Mouse (Mus musculus): ENCODE measurements around the gene Jade2. TPM values are rescaled to one million over a fixed set of nuclear protein-coding genes. Genes with fewer than 3 reads are reported as not detected.

Jade2 gene
- polyA plus RNA-seq, 1 experiment: 2.9 TPM

DNA sequence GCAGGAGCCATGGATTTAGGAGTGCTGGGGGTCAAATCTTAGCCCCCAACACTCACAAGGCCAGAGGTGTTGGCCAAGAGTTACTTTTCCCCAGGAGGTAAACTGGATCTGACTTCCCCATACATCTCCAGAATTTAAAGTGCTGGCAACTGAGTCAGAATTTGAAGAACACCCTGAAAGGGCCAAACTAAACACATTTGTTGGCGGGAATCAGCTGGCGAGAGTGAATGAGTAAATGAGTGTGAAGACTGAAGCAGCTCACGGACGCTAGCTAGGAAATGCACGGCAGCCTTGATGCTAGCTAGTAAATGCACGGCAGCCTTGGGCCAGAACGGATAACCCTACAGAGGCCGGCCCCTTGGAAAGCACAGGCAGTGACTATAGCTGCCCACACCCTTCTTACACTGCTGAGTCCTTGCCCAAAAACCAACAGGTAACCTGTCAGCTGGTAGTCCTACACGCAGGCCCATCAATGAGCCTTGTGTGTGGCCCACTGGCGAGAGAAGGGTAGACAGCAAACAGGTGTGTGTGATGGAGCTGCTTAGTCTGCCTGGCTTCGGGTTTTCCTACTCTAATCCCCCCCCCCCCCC lies 6.6 kb downstream of the Jade2 start:
- Histone ChIP-seq H3K36me3 (ENCODE audit: control insufficient read depth, insufficient read depth, low read length) (no peaks in the 10 kb centered on the region), H3K4me1 (ENCODE audit: control insufficient read depth, insufficient read depth, low read length) (peaks cover 4% of the 10 kb centered on the region), H3K27ac (ENCODE audit: control insufficient read depth, insufficient read depth, low read depth, low read length) (no peak overlapping the region), H3K4me3 (ENCODE audit: control insufficient read depth, low read depth, low read length) (no peak overlapping the region), H3K27me3 (ENCODE audit: control insufficient read depth, insufficient read depth, low read length) (no peaks in the 10 kb centered on the region)
- TF ChIP-seq CTCF (IDR thresholded peaks at IDR 0.05; ENCODE audit: control insufficient read depth, insufficient read depth, insufficient replicate concordance, low read depth, low read length) (no peak), POLR2A (IDR thresholded peaks at IDR 0.05; ENCODE audit: control insufficient read depth, low read depth, low read length) (no peak)

DNA sequence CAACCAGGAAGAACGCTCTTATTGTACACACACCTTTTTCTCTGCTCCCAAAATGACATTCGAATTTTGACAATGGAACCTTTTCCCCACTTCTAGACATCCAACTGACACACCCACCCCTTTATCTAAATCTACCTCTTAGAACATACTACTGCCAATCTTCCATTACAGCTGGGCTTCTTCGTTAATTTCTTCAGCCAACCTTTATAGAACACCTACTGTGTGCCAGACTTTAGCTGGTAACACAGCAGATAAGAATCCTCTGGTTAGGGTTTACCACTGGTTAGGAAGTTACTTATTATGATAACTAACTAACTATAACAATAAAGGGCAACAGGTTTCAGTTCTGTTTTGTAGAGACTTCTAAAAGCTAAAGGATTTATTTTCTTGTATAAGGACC lies 9.1 kb downstream of the Jade2 start:
- Histone ChIP-seq H3K4me1 (ENCODE audit: control insufficient read depth, insufficient read depth, low read length) (no peaks in the 10 kb centered on the region; the same call in 1 of the 2 replicates), H3K27me3 (ENCODE audit: control insufficient read depth, insufficient read depth, low read length) (no peaks in the 10 kb centered on the region), H3K4me3 (ENCODE audit: control insufficient read depth, low read depth, low read length) (no peak overlapping the region), H3K27ac (ENCODE audit: control insufficient read depth, insufficient read depth, low read depth, low read length) (no peak overlapping the region), H3K36me3 (ENCODE audit: control insufficient read depth, insufficient read depth, low read length) (no peaks in the 10 kb centered on the region)
- TF ChIP-seq POLR2A (IDR thresholded peaks at IDR 0.05; ENCODE audit: control insufficient read depth, low read depth, low read length): no peak

DNA sequence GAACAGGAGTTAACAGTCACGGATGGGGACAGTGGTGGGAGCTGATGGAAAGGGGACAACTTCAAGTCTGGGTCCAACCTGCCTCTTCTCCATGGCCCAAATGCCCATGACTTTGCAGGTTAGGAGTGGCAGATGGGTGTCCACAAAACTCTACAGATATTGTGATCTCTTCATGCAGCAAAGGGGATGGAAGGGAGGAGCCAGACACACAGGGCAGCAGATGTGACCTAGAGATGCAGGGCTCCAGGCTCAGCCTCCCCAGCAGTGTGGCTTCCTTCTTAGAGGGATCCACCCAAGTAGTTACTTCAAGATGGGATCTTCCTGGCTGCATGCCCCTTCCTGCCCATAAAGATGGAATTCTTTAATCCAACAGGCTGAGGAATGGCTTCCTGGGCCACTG lies 9.6 kb downstream of the Jade2 start:
- no peaks in the 10 kb centered on the region for H3K36me3 ChIP-seq (ENCODE audit: control insufficient read depth, insufficient read depth, low read length)
- TF ChIP-seq CTCF (IDR thresholded peaks at IDR 0.05; ENCODE audit: control insufficient read depth, insufficient read depth, insufficient replicate concordance, low read depth, low read length): no peak
- H3K27ac ChIP-seq (ENCODE audit: control insufficient read depth, insufficient read depth, low read depth, low read length): no peak overlapping the region
- no peak overlapping the region for H3K4me3 ChIP-seq (ENCODE audit: control insufficient read depth, low read depth, low read length)
- H3K27me3 ChIP-seq (ENCODE audit: control insufficient read depth, insufficient read depth, low read length): no peaks in the 10 kb centered on the region
- H3K4me1 ChIP-seq (ENCODE audit: control insufficient read depth, insufficient read depth, low read length): no peaks in the 10 kb centered on the region; the same call in 1 of the 2 replicates

DNA sequence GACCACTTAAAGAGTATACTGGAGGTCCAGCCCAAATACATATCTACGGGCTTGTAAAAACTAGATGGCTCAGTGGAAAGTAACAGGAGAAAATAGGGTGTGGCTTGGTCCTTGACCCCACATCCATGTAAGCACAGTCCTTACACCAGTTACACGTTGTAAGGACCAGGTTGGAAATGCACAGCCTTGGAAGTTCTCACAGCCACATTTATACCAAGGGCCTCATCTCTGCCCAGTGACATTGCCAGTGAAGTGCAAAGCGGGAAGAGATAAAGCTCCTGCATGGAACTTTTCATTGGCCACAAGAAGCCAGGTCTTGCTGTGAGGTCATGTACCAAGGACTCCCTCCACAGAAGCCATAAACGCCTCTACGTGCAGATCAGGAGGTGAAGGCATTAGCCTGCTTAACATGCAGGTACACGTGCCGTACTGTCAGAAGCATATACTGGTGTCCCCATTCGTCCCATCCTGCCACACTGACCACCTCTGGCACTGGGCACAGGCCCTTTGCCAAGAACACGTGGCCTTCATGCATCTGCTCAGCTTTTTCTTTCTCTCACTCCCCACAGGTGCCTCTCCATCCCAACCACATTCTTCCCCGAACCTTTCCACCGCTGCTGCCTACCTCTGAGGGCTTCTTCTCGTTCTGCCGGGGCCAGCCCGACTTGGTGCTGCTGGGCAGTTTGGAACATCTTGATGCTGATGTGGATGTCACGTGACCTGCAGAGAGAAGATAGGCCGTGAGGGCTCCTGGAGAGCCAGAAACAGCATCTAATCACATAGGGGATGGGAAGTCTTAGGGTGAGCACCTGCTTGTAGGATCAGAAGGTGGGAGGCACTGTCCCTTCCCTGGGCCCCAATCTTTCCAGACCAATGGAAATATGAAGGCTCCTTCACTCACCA lies 11.2 kb downstream of the Jade2 start:
- Histone ChIP-seq H3K4me3 (ENCODE audit: control insufficient read depth, low read depth, low read length) (no peak overlapping the region), H3K27ac (ENCODE audit: control insufficient read depth, insufficient read depth, low read depth, low read length) (no peak overlapping the region), H3K27me3 (ENCODE audit: control insufficient read depth, insufficient read depth, low read length) (no peaks in the 10 kb centered on the region), H3K36me3 (ENCODE audit: control insufficient read depth, insufficient read depth, low read length) (no peaks in the 10 kb centered on the region), H3K4me1 (ENCODE audit: control insufficient read depth, insufficient read depth, low read length) (no peaks in the 10 kb centered on the region; the same call in 1 of the 2 replicates)
- no peak for TF ChIP-seq POLR2A (IDR thresholded peaks at IDR 0.05; ENCODE audit: control insufficient read depth, low read depth, low read length)
- no peak for TF ChIP-seq CTCF (IDR thresholded peaks at IDR 0.05; ENCODE audit: control insufficient read depth, insufficient read depth, insufficient replicate concordance, low read depth, low read length)

DNA sequence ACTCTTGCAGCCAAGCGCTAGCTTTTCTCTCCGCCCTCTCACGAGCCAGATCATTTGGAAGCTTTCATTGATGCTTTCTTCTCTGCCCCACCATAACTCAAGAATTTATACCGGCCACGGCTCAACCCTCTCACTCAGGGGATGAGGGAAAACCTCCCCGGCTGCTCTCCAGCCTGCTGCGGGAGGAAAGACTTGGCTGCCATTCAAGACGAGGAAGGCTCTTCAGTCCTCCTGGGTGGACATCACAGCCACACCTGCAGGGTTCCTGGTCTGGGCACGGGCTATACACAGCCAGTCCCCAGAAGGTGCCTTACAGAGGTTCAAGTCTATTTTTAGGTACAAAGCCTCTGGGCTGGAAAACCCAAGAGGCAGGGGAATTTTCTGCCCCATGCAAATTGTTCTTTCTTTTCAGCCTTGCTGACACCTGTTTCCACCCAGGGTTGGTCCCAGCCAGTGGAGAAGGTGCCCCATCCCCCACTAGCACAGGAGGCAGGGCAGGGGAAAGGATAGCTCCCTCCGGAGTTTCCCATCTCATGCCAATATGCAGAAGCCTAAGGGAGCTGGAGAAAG lies 12.8 kb downstream of the Jade2 start:
- Histone ChIP-seq H3K4me3 (ENCODE audit: control insufficient read depth, low read depth, low read length) (no peak overlapping the region), H3K27ac (ENCODE audit: control insufficient read depth, insufficient read depth, low read depth, low read length) (no peak overlapping the region), H3K36me3 (ENCODE audit: control insufficient read depth, insufficient read depth, low read length) (no peaks in the 10 kb centered on the region), H3K4me1 (ENCODE audit: control insufficient read depth, insufficient read depth, low read length) (no peaks in the 10 kb centered on the region), H3K27me3 (ENCODE audit: control insufficient read depth, insufficient read depth, low read length) (no peaks in the 10 kb centered on the region)
- TF ChIP-seq POLR2A (IDR thresholded peaks at IDR 0.05; ENCODE audit: control insufficient read depth, low read depth, low read length) (no peak), CTCF (IDR thresholded peaks at IDR 0.05; ENCODE audit: control insufficient read depth, insufficient read depth, insufficient replicate concordance, low read depth, low read length) (no peak)

DNA sequence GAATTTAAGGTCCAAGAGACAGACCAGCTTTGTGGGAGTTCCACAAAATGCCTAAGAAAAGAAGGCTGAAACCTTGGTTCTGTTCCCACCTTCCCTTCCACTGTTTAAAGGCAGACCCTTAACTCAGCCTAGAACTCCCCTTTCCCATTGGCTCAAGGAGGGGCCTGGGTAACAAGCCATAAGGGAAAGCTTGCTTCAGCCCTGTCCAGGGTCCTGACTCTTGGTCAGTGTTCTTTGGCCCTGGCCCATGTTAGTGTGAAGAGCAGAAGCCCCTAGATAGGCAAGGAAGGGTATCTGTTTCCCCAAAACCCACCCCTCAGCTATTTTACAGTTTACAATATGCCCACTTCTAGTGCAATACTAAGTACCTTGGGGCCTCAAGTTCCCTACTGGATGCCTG lies 13.6 kb downstream of the Jade2 start:
- TF ChIP-seq POLR2A (IDR thresholded peaks at IDR 0.05; ENCODE audit: control insufficient read depth, low read depth, low read length) (no peak), CTCF (IDR thresholded peaks at IDR 0.05; ENCODE audit: control insufficient read depth, insufficient read depth, insufficient replicate concordance, low read depth, low read length) (no peak)
- H3K27ac ChIP-seq (ENCODE audit: control insufficient read depth, insufficient read depth, low read depth, low read length): no peak overlapping the region
- H3K36me3 ChIP-seq (ENCODE audit: control insufficient read depth, insufficient read depth, low read length): no peaks in the 10 kb centered on the region
- no peak overlapping the region for H3K4me3 ChIP-seq (ENCODE audit: control insufficient read depth, low read depth, low read length)
- no peaks in the 10 kb centered on the region for H3K4me1 ChIP-seq (ENCODE audit: control insufficient read depth, insufficient read depth, low read length)
- H3K27me3 ChIP-seq (ENCODE audit: control insufficient read depth, insufficient read depth, low read length): no peaks in the 10 kb centered on the region

DNA sequence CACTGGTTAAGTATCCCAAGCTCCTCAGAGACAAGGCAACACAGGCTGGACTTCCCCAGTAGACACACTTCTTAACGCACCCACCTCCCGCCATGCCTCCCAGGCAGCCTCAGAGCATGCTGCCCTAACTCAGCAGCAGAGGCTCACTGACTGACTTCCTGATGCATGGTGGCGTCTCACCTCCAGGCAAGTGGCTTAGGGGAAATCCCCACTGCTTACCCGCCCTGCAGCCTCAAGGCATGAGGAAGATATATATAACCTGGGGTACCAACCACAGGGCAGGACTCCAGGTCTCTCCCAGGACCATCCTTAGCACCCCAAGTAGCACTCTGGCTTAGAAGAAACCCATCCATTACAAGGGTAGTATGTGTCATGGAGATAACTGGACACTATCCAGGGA lies 14.3 kb downstream of the Jade2 start:
- Histone ChIP-seq H3K27me3 (ENCODE audit: control insufficient read depth, insufficient read depth, low read length) (no peaks in the 10 kb centered on the region), H3K4me1 (ENCODE audit: control insufficient read depth, insufficient read depth, low read length) (no peaks in the 10 kb centered on the region), H3K4me3 (ENCODE audit: control insufficient read depth, low read depth, low read length) (no peak overlapping the region), H3K27ac (ENCODE audit: control insufficient read depth, insufficient read depth, low read depth, low read length) (no peak overlapping the region), H3K36me3 (ENCODE audit: control insufficient read depth, insufficient read depth, low read length) (no peaks in the 10 kb centered on the region)
- no peak for TF ChIP-seq POLR2A (IDR thresholded peaks at IDR 0.05; ENCODE audit: control insufficient read depth, low read depth, low read length)
- no peak for TF ChIP-seq CTCF (IDR thresholded peaks at IDR 0.05; ENCODE audit: control insufficient read depth, insufficient read depth, insufficient replicate concordance, low read depth, low read length)

All from testis, adult 2 months (tissue).